Mouse (Mus musculus) cerebellum, adult 11 months (tissue): ENCODE results near the gene Xylt1.

Experiments used
- DNase-seq: peaks from one replicate; pipeline ENCODE4 v3.0.0; 2022

The Xylt1 gene

GRCm38 (mm10) chr7:117436892-117437291 is 56.1 kb downstream of the Xylt1 start:
- no peak for DNase-seq

GRCm38 (mm10) chr7:117440994-117441393 is 60.2 kb downstream of the Xylt1 start:
- no peak for DNase-seq

GRCm38 (mm10) chr7:117442639-117443038 is 61.9 kb downstream of the Xylt1 start:
- no peak for DNase-seq

GRCm38 (mm10) chr7:117443215-117443614 is 62.4 kb downstream of the Xylt1 start:
- DNase-seq = no peak

GRCm38 (mm10) chr7:117445471-117445870 is 64.7 kb downstream of the Xylt1 start:
- no peak for DNase-seq

- no peak for DNase-seq
Measured at GRCm38 (mm10) chr7:117449605-117450004, 68.8 kb downstream of the Xylt1 start.

- DNase-seq = no peak
Measured at GRCm38 (mm10) chr7:117451212-117451611, 70.4 kb downstream of the Xylt1 start.

- no peak for DNase-seq
Measured at GRCm38 (mm10) chr7:117452269-117452668, 71.5 kb downstream of the Xylt1 start.

GRCm38 (mm10) chr7:117454789-117455548 is 74.2 kb downstream of the Xylt1 start:
- no peak for DNase-seq

- DNase-seq = no peak
Measured at GRCm38 (mm10) chr7:117462196-117462935, 81.6 kb downstream of the Xylt1 start.

GRCm38 (mm10) chr7:117464956-117465355 is 84.2 kb downstream of the Xylt1 start:
- no peak for DNase-seq

- no peak for DNase-seq
Measured at GRCm38 (mm10) chr7:117466006-117466780, 85.4 kb downstream of the Xylt1 start.

- DNase-seq = no peak
Measured at GRCm38 (mm10) chr7:117470243-117470802, 89.5 kb downstream of the Xylt1 start.

- no peak for DNase-seq
Measured at GRCm38 (mm10) chr7:117472055-117472780, 91.4 kb downstream of the Xylt1 start.

GRCm38 (mm10) chr7:117472781-117473743 is 92.3 kb downstream of the Xylt1 start:
- DNase-seq = no peak

GRCm38 (mm10) chr7:117474302-117474701 is 93.5 kb downstream of the Xylt1 start:
- DNase-seq = no peak

- DNase-seq = no peak
Measured at GRCm38 (mm10) chr7:117475106-117475505, 94.3 kb downstream of the Xylt1 start.

- no peak for DNase-seq
Measured at GRCm38 (mm10) chr7:117478937-117479336, 98.2 kb downstream of the Xylt1 start.

- no peak for DNase-seq
Measured at GRCm38 (mm10) chr7:117480831-117481230, 100.1 kb downstream of the Xylt1 start.

- DNase-seq = no peak
Measured at GRCm38 (mm10) chr7:117481404-117481803, 100.6 kb downstream of the Xylt1 start.

GRCm38 (mm10) chr7:117482701-117483100 is 101.9 kb downstream of the Xylt1 start:
- no peak for DNase-seq
